Mouse (Mus musculus) hindbrain, embryonic 14.5 days (tissue): Measurements from ENCODE around the gene Nol10. TPM values are rescaled to one million over a fixed set of nuclear protein-coding genes. Genes with fewer than 3 reads are reported as not detected.

Experiments used
- ATAC-seq: fragments of 200-750 bp; cut with Nextera tagmentation; 2 replicates; pipeline ENCODE4 v1.8.0; 2017; ENCODE audit warnings: moderate number of reproducible peaks, mild to moderate bottlenecking, moderate TSS enrichment, moderate library complexity; ENCODE audit not compliant: low FRiP score
- DNase-seq: peaks from one replicate; pipeline ENCODE4 v3.0.0-alpha.2; 2015; ENCODE audit warnings: low spot score
- H3K27ac ChIP-seq: fragments of 300-500 bp; sonication (generic); 2 replicates; pipeline ENCODE4 v1.5.1; 2014; ENCODE audit warnings: mild to moderate bottlenecking, moderate library complexity
- H3K27me3 ChIP-seq: fragments of 300-500 bp; sonication (generic); 2 replicates; pipeline ENCODE4 v1.6.1; 2014; ENCODE audit warnings: mild to moderate bottlenecking, low read length, mixed read lengths; ENCODE audit not compliant: control insufficient read depth, insufficient read depth
- H3K36me3 ChIP-seq: fragments of 300-500 bp; sonication (generic); replicated peaks from 2 replicates; pipeline ENCODE4 v1.6.1; 2014; ENCODE audit not compliant: control insufficient read depth, insufficient read depth
- H3K4me1 ChIP-seq: fragments of 300-500 bp; sonication (generic); replicated peaks from 2 replicates; pipeline ENCODE4 v1.6.1; 2014; ENCODE audit warnings: antibody characterized with exemption, low read length, mixed read lengths; ENCODE audit not compliant: control insufficient read depth, insufficient read depth
- H3K4me2 ChIP-seq: fragments of 300-500 bp; sonication (generic); replicated peaks from 2 replicates; pipeline ENCODE4 v1.6.1; 2014; ENCODE audit warnings: mild to moderate bottlenecking, moderate library complexity
- H3K4me3 ChIP-seq: fragments of 300-500 bp; sonication (generic); replicated peaks from 2 replicates; pipeline ENCODE4 v1.5.1; 2014; ENCODE audit warnings: mild to moderate bottlenecking, low read length
- H3K9ac ChIP-seq: fragments of 300-500 bp; sonication (generic); 2 replicates; pipeline ENCODE4 v1.6.1; 2014
- H3K9me3 ChIP-seq: fragments of 300-500 bp; sonication (generic); 2 replicates; pipeline ENCODE4 v1.6.1; 2016; ENCODE audit warnings: low read length; ENCODE audit not compliant: control insufficient read depth
- WGBS: fragments of 180-500 bp; shearing (Covaris S2); extraction: QIAGEN DNeasy Blood & Tissue Kit; methylation state at CpG from one replicate; pipeline ENCODE4 v1.1.7; 2014; 5-methylcytosine and 5-hydroxymethylcytosine counted together
- polyA plus RNA-seq: library from polyadenylated mRNA; unstranded; fragments of >200 nt; fragmentation: Nextera tagmentation; extraction: Ambion mirVana; gene quantifications from 2 replicates; pipeline ENCODE4 v1.2.1, GENCODE M21; 2014

The Nol10 gene
- polyA plus RNA-seq, 1 experiment from 2014 or later, result 22.0 TPM

DNA sequence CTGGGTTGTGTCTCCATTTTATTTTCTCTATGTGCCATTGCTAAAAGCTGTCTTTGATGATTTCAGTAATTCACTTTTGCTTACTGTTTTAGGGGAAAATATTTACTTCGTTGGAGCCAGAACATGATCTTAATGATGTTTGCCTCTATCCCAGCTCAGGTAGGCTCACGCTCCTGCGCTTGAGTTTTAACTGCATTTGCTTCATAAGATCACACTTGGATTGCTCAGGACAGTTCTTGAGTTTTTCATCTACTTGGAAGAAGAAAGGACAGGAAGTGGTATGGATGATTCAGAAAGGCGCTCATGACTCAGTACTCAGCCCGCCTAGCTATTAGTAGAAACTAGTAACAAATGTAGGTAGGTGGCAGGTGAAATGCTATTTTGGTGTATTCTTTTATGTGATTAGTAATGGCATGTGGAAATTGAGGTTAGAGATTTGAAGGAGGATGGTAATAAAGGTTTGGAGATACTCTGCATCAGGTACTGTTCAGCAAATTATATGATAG, 25.3 kb downstream of the Nol10 start:
- Histone ChIP-seq H3K9me3 (no peaks in the 10 kb centered on the region), H3K9ac (no peak overlapping the region), H3K27me3 (no peaks in the 10 kb centered on the region), H3K27ac (no peak overlapping the region), H3K4me1 (no peaks in the 10 kb centered on the region), H3K36me3 (peaks cover 92% of the 10 kb centered on the region), H3K4me3 (no peak overlapping the region), H3K4me2 (no peak overlapping the region)
- ATAC-seq (no peak), DNase-seq (no peak)
- WGBS, result 99% methylated on average over 5 of the region's 5 CpGs

GRCm38 (mm10) chr12:17375243-17375642, 27.0 kb downstream of the Nol10 start:
- Histone ChIP-seq H3K36me3 (peaks cover 96% of the 10 kb centered on the region), H3K27me3 (no peaks in the 10 kb centered on the region), H3K4me1 (no peaks in the 10 kb centered on the region), H3K4me2 (no peak overlapping the region), H3K9ac (no peak overlapping the region), H3K9me3 (no peaks in the 10 kb centered on the region), H3K4me3 (no peak overlapping the region), H3K27ac (no peak overlapping the region)
- no peak for DNase-seq
- 94% methylated on average over 4 of the region's 4 CpGs for WGBS
- no peak for ATAC-seq

GRCm38 (mm10) chr12:17376521-17376920, 28.3 kb downstream of the Nol10 start:
- Histone ChIP-seq H3K27me3 (no peaks in the 10 kb centered on the region), H3K4me3 (no peak overlapping the region), H3K9me3 (no peaks in the 10 kb centered on the region), H3K9ac (no peak overlapping the region), H3K36me3 (peaks cover 94% of the 10 kb centered on the region), H3K4me2 (no peak overlapping the region), H3K4me1 (no peaks in the 10 kb centered on the region), H3K27ac (no peak overlapping the region)
- no peak for DNase-seq
- 92% methylated on average over 6 of the region's 6 CpGs for WGBS
- no peak for ATAC-seq

DNA sequence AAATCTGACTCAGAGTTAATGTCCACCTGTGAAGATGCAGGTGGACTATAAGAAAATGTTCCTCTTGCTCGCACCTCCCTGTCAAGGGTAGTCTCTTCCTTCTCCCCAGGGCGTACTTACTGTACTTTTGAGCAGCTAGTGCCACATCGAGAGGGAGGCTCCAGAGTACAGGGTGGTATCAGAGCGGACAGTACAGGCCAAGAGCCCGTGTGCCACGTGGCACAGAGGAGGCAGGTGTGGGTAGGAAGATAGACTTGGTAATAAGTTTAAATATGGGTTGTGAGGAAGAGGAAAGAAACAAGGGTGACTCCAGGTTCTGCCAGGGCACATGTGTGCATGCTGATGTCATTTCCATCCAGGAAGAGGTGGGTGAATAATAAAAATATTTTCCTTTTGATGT, 32.7 kb downstream of the Nol10 start:
- 99% methylated on average over 6 of the region's 6 CpGs for WGBS
- ATAC-seq (no peak), DNase-seq (no peak)

GRCm38 (mm10) chr12:17382759-17383158, 34.5 kb downstream of the Nol10 start:
- no peak overlapping the region for H3K4me2 ChIP-seq
- no peak overlapping the region for H3K27ac ChIP-seq
- no peak overlapping the region for H3K9ac ChIP-seq
- ATAC-seq (no peak), DNase-seq (no peak)
- no peaks in the 10 kb centered on the region for H3K4me1 ChIP-seq
- no peaks in the 10 kb centered on the region for H3K9me3 ChIP-seq
- H3K36me3 ChIP-seq, result peaks cover 49% of the 10 kb centered on the region
- no peak overlapping the region for H3K4me3 ChIP-seq
- WGBS, result 89% methylated on average over 7 of the region's 7 CpGs
- H3K27me3 ChIP-seq, result no peaks in the 10 kb centered on the region

More for the DNA sequence above, 32.7 kb downstream of the Nol10 start:
- Histone ChIP-seq H3K36me3 (peaks cover 66% of the 10 kb centered on the region), H3K27me3 (no peaks in the 10 kb centered on the region), H3K9me3 (no peaks in the 10 kb centered on the region), H3K4me2 (no peak overlapping the region), H3K27ac (no peak overlapping the region), H3K4me3 (no peak overlapping the region), H3K4me1 (no peaks in the 10 kb centered on the region), H3K9ac (no peak overlapping the region)

DNA sequence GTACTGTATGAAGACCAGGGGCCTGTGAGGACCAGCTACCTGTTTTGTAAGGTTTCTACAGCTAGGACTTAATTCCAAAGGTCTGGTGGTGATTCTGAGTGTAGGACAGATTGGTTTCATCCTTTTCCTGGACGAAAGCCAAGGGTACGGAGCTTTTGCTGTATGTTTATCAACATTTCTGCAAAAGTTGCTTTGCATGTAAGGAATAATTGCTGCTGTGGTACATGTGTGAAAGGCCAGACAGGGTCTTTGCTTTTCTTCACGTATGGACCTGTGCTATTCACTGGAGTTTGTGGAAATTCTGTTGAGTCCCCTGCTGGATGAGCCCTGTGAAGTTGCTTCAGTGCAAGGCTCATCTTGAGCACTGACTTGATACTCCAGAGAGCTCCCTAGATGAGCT, 38.6 kb downstream of the Nol10 start:
- H3K9me3 ChIP-seq, result no peaks in the 10 kb centered on the region
- no peaks in the 10 kb centered on the region for H3K4me1 ChIP-seq
- H3K27me3 ChIP-seq, result no peaks in the 10 kb centered on the region
- no peak overlapping the region for H3K27ac ChIP-seq
- DNase-seq, result no peak
- no peak overlapping the region for H3K9ac ChIP-seq
- H3K4me3 ChIP-seq, result no peak overlapping the region
- H3K4me2 ChIP-seq, result no peak overlapping the region
- WGBS, result 94% methylated on average over 3 of the region's 3 CpGs
- no peak for ATAC-seq
- H3K36me3 ChIP-seq, result peaks cover 16% of the 10 kb centered on the region

DNA sequence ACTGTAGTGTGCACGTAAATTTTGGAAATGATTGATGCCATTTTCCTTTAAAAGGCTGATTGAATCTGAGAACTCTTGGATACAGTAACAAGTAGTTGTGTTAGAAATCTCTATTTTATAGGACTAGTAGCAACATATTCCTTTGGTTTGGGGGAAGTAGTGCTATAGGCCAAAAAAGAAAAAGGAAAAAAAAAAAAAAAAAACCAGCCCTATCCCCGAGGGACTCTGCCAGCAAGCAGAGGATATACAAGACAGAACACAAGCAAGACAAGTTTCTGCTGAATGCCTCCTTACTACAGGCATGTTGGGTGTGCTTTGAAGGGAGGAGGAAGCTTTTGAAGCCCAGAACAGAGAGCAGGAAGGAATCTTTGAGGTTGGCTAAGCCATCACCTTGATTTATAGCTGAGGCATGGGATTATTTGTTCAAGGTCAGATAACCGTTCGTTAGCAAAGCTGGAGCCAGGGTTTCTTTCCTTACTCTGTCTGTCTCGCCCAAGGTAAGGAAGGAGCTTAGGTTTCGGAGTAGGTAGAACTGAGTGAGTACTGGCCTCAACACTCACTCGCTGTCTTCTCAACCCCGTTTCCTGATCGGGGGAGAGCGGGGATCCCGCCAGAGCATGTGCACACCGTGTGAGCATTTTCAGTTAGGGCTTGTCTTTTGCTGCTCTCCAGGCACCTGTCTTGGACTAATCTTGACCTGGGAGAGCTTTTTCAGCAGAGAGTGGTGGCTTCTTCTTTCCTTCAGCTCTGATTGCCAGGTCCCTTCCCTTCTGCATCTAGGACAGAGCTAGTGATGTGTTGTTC, 39.3 kb downstream of the Nol10 start:
- Histone ChIP-seq H3K27ac (no peak overlapping the region), H3K9ac (no peak overlapping the region), H3K4me3 (no peak overlapping the region), H3K4me2 (no peak overlapping the region), H3K36me3 (peaks cover 11% of the 10 kb centered on the region), H3K27me3 (no peaks in the 10 kb centered on the region), H3K4me1 (no peaks in the 10 kb centered on the region), H3K9me3 (no peaks in the 10 kb centered on the region)
- no peak for DNase-seq
- no peak for ATAC-seq
- WGBS, result 90% methylated on average over 12 of the region's 12 CpGs

- H3K27ac ChIP-seq, result no peak overlapping the region
- 94% methylated on average over 1 of the region's 1 CpGs for WGBS
- ATAC-seq (no peak), DNase-seq (no peak)
- H3K4me2 ChIP-seq, result no peak overlapping the region
- H3K27me3 ChIP-seq, result no peaks in the 10 kb centered on the region
- peaks cover 7% of the 10 kb centered on the region for H3K36me3 ChIP-seq
- no peaks in the 10 kb centered on the region for H3K4me1 ChIP-seq
- no peaks in the 10 kb centered on the region for H3K9me3 ChIP-seq
- H3K9ac ChIP-seq, result no peak overlapping the region
- H3K4me3 ChIP-seq, result no peak overlapping the region
These were observed 39.8 kb downstream of the Nol10 start for GRCm38 (mm10) chr12:17388136-17388437.

DNA sequence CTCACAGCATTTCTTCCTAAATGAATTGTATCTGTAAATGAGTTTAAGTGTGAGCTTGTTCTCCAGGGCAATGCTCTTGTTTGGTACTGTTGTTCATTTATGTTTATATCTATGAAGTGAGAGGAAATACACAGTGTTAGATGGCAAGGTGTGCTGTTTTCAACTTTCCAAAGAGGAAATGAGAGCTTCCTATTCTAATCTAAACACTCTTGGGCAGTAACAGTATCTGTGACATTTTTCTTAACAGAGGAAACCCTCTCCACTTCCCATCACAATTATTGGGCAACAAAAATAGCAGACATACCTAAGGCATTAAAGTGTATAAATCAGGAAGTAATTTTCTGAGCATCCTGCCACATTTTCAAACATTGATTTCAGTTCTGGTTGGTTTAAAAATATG, 41.8 kb downstream of the Nol10 start:
- Histone ChIP-seq H3K9me3 (no peaks in the 10 kb centered on the region), H3K36me3 (peaks cover 10% of the 10 kb centered on the region), H3K27me3 (no peaks in the 10 kb centered on the region), H3K4me1 (no peaks in the 10 kb centered on the region), H3K9ac (no peak overlapping the region), H3K4me2 (no peak overlapping the region), H3K4me3 (no peak overlapping the region), H3K27ac (no peak overlapping the region)
- DNase-seq (no peak), ATAC-seq (no peak)

DNA sequence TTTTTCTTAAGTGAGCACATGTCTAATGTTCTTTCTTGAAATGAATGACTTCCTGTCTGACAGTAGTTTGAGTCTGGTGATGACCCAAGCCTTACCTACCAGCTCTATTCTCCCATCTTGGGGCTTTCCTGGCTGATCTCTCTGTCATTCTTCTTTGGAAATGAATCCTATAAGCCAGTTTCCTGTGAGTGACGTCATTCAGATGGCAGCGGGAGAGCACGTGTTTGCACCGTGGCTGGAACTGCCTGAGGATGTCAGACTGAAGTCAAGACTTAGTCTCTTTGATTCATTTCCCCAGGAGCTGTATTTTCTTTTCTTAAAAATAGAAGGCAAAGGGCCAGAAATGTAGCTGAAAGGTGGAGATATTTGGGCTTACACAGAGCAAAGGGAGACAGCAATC, 42.3 kb downstream of the Nol10 start:
- H3K4me2 ChIP-seq, result no peak overlapping the region
- no peak overlapping the region for H3K9ac ChIP-seq
- no peak overlapping the region for H3K27ac ChIP-seq
- H3K27me3 ChIP-seq, result no peaks in the 10 kb centered on the region
- H3K4me1 ChIP-seq, result no peaks in the 10 kb centered on the region
- H3K36me3 ChIP-seq, result peaks cover 14% of the 10 kb centered on the region
- no peaks in the 10 kb centered on the region for H3K9me3 ChIP-seq
- no peak overlapping the region for H3K4me3 ChIP-seq
- DNase-seq (no peak), ATAC-seq (no peak)
- 76% methylated on average over 4 of the region's 4 CpGs for WGBS
